Mouse (Mus musculus): ENCODE results near the gene Pcbd1. TPM values are rescaled to one million over a fixed set of nuclear protein-coding genes. Genes with fewer than 3 reads are reported as not detected.
A peak's percentile ranks its signal among the peaks of the same experiment; 100 is the strongest.

The Pcbd1 gene
- 40.7 and 50.4 TPM in 2 replicates for polyA plus RNA-seq (2015; fragmentation: Nextera tagmentation; extraction: Ambion mirVana)

DNA sequence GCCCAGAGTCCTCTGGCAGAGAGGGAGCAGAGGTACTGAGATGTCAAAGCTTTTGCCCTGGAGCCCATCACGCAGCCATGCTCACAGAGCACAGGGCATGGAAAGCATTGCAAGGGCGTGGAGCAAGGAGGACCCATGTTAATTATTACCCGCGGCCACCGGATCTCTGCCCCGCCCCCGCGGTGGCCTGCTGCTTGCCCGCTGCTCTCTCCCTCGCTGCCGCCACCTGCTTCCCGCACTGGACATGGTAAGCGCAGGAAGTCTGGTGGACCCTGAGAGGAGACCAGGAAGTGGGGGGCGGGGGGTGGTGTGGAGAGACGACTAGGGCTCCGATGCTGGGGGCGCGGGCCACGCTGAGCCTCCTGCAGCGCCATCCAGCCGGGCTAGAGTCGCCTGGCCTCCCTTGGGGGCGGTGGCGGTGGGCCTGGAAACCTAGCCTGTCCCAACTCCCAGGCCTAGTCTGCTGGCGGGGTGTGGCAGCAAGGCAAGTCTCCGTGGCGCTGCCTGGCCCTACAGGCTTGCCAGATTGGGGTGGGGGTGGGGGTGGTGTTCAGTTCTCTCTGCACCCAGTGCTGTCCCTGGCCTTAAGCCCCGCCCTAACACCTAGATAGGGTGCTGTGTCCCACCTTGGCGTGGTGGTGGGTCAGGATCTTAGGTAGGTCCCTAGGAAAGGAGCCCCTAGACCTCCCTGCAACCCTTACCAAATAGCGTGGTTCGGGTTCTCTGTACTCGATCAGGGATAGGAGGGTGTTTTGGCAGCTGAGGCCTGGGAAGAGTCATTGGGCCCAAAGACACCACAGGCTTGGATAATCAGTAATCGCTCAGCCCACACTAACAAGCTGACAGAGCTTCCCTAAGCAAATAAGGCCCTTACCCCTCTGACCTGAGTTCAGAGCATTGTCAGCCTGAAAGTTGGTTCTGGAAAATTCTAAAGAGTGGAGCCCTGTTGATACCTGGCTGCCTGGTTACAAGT, at the start of gene Pcbd1:
Gene Pcbd1 (plus strand): TSS at position 162 of the 973 bp plus-strand sequence.
- H3K27ac ChIP-seq (ENCODE audit: low read depth, low read length): no peak within 1 kb of the TSS
- H3K4me2 ChIP-seq (ENCODE audit: low read length): peak within 1 kb of the TSS; percentile 60
- peak within 1 kb of the TSS; percentile 56 for H3K9ac ChIP-seq (ENCODE audit: low read depth, low read length)
- no peaks in the 10 kb centered on the region for H3K9me3 ChIP-seq (ENCODE audit: control insufficient read depth, low read length)
- ATAC-seq: peak; percentile 59
- H3K27me3 ChIP-seq (replicated peaks; ENCODE audit: control insufficient read depth, insufficient read depth, low read length): no peaks in the 10 kb centered on the region
- H3K4me1 ChIP-seq (ENCODE audit: control insufficient read depth, insufficient read depth, low read depth, low read length): peaks cover 9% of the 10 kb centered on the region
- WGBS: 8% methylated on average over 23 of the region's 33 CpGs
- H3K4me3 ChIP-seq (ENCODE audit: low read length): peak within 1 kb of the TSS; percentile 27
- H3K36me3 ChIP-seq (ENCODE audit: control insufficient read depth, insufficient read depth, low read length): no peaks in the 10 kb centered on the region

DNA sequence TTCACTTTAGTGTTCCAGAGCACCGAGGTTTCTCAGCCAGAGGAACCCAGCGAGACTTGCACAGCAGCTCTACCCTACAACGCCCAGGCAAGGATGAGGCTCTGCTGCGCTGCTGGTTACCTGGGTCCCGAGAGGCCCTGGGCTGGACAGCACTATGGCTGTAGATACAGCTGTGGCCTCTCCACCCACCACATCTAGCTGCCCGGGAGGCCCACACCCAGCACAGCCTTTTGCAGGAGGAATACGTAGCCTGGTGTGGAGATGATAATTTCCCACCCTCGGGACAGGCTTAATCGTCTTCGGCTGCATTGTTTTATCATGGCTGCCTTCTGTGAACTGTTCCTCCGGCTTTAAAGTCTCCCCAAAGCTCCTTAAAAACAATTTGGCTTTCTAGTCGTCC, 49.5 kb upstream of the Pcbd1 start:
- Histone ChIP-seq H3K9me3 (ENCODE audit: control insufficient read depth, low read length) (no peaks in the 10 kb centered on the region), H3K27ac (ENCODE audit: low read depth, low read length) (no peak overlapping the region), H3K9ac (ENCODE audit: low read depth, low read length) (no peak overlapping the region), H3K27me3 (replicated peaks; ENCODE audit: control insufficient read depth, insufficient read depth, low read length) (no peaks in the 10 kb centered on the region; the same call in 1 of the 2 replicates), H3K4me2 (ENCODE audit: low read length) (no peak overlapping the region), H3K36me3 (ENCODE audit: control insufficient read depth, insufficient read depth, low read length) (no peaks in the 10 kb centered on the region), H3K4me3 (ENCODE audit: low read length) (no peak overlapping the region), H3K4me1 (ENCODE audit: control insufficient read depth, insufficient read depth, low read depth, low read length) (no peaks in the 10 kb centered on the region)
- ATAC-seq: no peak
- WGBS: 68% methylated on average over 12 of the region's 12 CpGs

- 18% methylated on average over 8 of the region's 8 CpGs for WGBS
- Histone ChIP-seq H3K4me1 (ENCODE audit: control insufficient read depth, insufficient read depth, low read depth, low read length) (no peaks in the 10 kb centered on the region), H3K9me3 (ENCODE audit: control insufficient read depth, low read length) (no peaks in the 10 kb centered on the region), H3K27ac (ENCODE audit: low read depth, low read length) (no peak overlapping the region), H3K4me2 (ENCODE audit: low read length) (no peak overlapping the region), H3K27me3 (replicated peaks; ENCODE audit: control insufficient read depth, insufficient read depth, low read length) (no peaks in the 10 kb centered on the region; the same call in 1 of the 2 replicates), H3K36me3 (ENCODE audit: control insufficient read depth, insufficient read depth, low read length) (no peaks in the 10 kb centered on the region), H3K9ac (ENCODE audit: low read depth, low read length) (no peak overlapping the region), H3K4me3 (ENCODE audit: low read length) (no peak overlapping the region)
- ATAC-seq: peak; percentile 17; the same call in 1 of the 2 replicates
Measured at GRCm38 (mm10) chr10:61045081-61045480, 44.0 kb upstream of the Pcbd1 start.

- Histone ChIP-seq H3K9ac (ENCODE audit: low read depth, low read length) (no peak overlapping the region), H3K36me3 (ENCODE audit: control insufficient read depth, insufficient read depth, low read length) (no peaks in the 10 kb centered on the region), H3K4me3 (ENCODE audit: low read length) (no peak overlapping the region), H3K27ac (ENCODE audit: low read depth, low read length) (no peak overlapping the region), H3K27me3 (replicated peaks; ENCODE audit: control insufficient read depth, insufficient read depth, low read length) (peaks cover 3% of the 10 kb centered on the region; the same call in 1 of the 2 replicates), H3K4me1 (ENCODE audit: control insufficient read depth, insufficient read depth, low read depth, low read length) (no peaks in the 10 kb centered on the region), H3K4me2 (ENCODE audit: low read length) (no peak overlapping the region), H3K9me3 (ENCODE audit: control insufficient read depth, low read length) (peaks cover 6% of the 10 kb centered on the region)
- ATAC-seq: peak; percentile 82
- WGBS: 58% methylated on average over 14 of the region's 14 CpGs
Measured at GRCm38 (mm10) chr10:61051993-61052613, 37.0 kb upstream of the Pcbd1 start.

DNA sequence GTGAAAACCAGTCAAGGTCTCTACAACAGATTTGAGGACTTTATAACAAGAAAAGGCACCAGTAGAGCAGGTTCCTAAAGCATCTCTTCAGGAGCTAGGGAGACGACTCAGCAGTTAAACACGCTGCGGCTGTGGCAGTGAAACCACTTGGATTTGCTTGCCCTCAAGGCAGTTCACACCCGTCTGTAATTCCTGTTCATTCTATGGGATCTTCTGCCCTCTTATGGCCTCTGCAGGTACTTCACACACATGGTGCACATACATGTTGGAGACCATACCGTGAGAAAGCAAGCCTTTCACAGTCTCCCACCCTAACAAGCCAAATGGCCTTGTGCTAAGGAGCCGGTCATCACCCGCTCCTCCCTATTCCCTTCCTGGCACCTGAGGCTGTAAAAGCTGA, 32.5 kb upstream of the Pcbd1 start:
- H3K27me3 ChIP-seq (replicated peaks; ENCODE audit: control insufficient read depth, insufficient read depth, low read length): peaks cover 3% of the 10 kb centered on the region; the same call in 1 of the 2 replicates
- 98% methylated on average over 7 of the region's 7 CpGs for WGBS
- H3K9me3 ChIP-seq (ENCODE audit: control insufficient read depth, low read length): peaks cover 6% of the 10 kb centered on the region
- no peak overlapping the region for H3K27ac ChIP-seq (ENCODE audit: low read depth, low read length)
- no peaks in the 10 kb centered on the region; the same call in 1 of the 2 replicates for H3K4me1 ChIP-seq (ENCODE audit: control insufficient read depth, insufficient read depth, low read depth, low read length)
- H3K9ac ChIP-seq (ENCODE audit: low read depth, low read length): no peak overlapping the region
- H3K4me3 ChIP-seq (ENCODE audit: low read length): no peak overlapping the region
- H3K36me3 ChIP-seq (ENCODE audit: control insufficient read depth, insufficient read depth, low read length): no peaks in the 10 kb centered on the region
- no peak for ATAC-seq
- H3K4me2 ChIP-seq (ENCODE audit: low read length): no peak overlapping the region

- Histone ChIP-seq H3K27ac (ENCODE audit: low read depth, low read length) (no peak overlapping the region), H3K4me1 (ENCODE audit: control insufficient read depth, insufficient read depth, low read depth, low read length) (no peaks in the 10 kb centered on the region; the same call in 1 of the 2 replicates), H3K36me3 (ENCODE audit: control insufficient read depth, insufficient read depth, low read length) (no peaks in the 10 kb centered on the region), H3K9ac (ENCODE audit: low read depth, low read length) (no peak overlapping the region), H3K4me3 (ENCODE audit: low read length) (no peak overlapping the region), H3K27me3 (replicated peaks; ENCODE audit: control insufficient read depth, insufficient read depth, low read length) (no peaks in the 10 kb centered on the region), H3K9me3 (ENCODE audit: control insufficient read depth, low read length) (peaks cover 6% of the 10 kb centered on the region), H3K4me2 (ENCODE audit: low read length) (no peak overlapping the region)
- no peak for ATAC-seq
- no CpG with 5 or more reads among the region's 1 CpGs for WGBS
Measured at GRCm38 (mm10) chr10:61059101-61059500, 30.0 kb upstream of the Pcbd1 start.

GRCm38 (mm10) chr10:61059543-61060110, 29.5 kb upstream of the Pcbd1 start:
- ATAC-seq: no peak
- H3K4me2 ChIP-seq (ENCODE audit: low read length): no peak overlapping the region

GRCm38 (mm10) chr10:61063271-61063864, 25.8 kb upstream of the Pcbd1 start:
- H3K4me2 ChIP-seq (ENCODE audit: low read length): no peak overlapping the region
- WGBS: 65% methylated on average over 10 of the region's 10 CpGs
- H3K27me3 ChIP-seq (replicated peaks; ENCODE audit: control insufficient read depth, insufficient read depth, low read length): no peaks in the 10 kb centered on the region
- H3K27ac ChIP-seq (ENCODE audit: low read depth, low read length): no peak overlapping the region
- H3K9ac ChIP-seq (ENCODE audit: low read depth, low read length): no peak overlapping the region
- no peak overlapping the region for H3K4me3 ChIP-seq (ENCODE audit: low read length)
- ATAC-seq: no peak
- no peaks in the 10 kb centered on the region for H3K36me3 ChIP-seq (ENCODE audit: control insufficient read depth, insufficient read depth, low read length)
- H3K4me1 ChIP-seq (ENCODE audit: control insufficient read depth, insufficient read depth, low read depth, low read length): no peaks in the 10 kb centered on the region; the same call in 1 of the 2 replicates
- H3K9me3 ChIP-seq (ENCODE audit: control insufficient read depth, low read length): no peaks in the 10 kb centered on the region

More at GRCm38 (mm10) chr10:61059543-61060110, 29.5 kb upstream of the Pcbd1 start:
- Histone ChIP-seq H3K27me3 (replicated peaks; ENCODE audit: control insufficient read depth, insufficient read depth, low read length) (no peaks in the 10 kb centered on the region), H3K36me3 (ENCODE audit: control insufficient read depth, insufficient read depth, low read length) (no peaks in the 10 kb centered on the region), H3K27ac (ENCODE audit: low read depth, low read length) (no peak overlapping the region), H3K9ac (ENCODE audit: low read depth, low read length) (no peak overlapping the region), H3K9me3 (ENCODE audit: control insufficient read depth, low read length) (peaks cover 6% of the 10 kb centered on the region), H3K4me1 (ENCODE audit: control insufficient read depth, insufficient read depth, low read depth, low read length) (no peaks in the 10 kb centered on the region; the same call in 1 of the 2 replicates), H3K4me3 (ENCODE audit: low read length) (no peak overlapping the region)
- WGBS: 32% methylated on average over 6 of the region's 6 CpGs

Data from hindbrain, embryonic 16.5 days (tissue).